Mouse (Mus musculus): ENCODE results near the gene D630036H23Rik. TPM values are rescaled to one million over a fixed set of nuclear protein-coding genes. Genes with fewer than 3 reads are reported as not detected.

The D630036H23Rik gene
- polyA plus RNA-seq, 1 experiment from 2014 or later: 0.95 TPM

Other genes with a start within 250 kb of the D630036H23Rik start
- 36.6 and 37.0 TPM in 2 replicates for gene Ankmy2, start 225.1 kb downstream of the D630036H23Rik start, polyA plus RNA-seq (2015; fragmentation: Nextera tagmentation; extraction: Ambion mirVana)
- 153 and 180 TPM in 2 replicates for gene Bzw2, start 224.1 kb downstream of the D630036H23Rik start, polyA plus RNA-seq (2015; fragmentation: Nextera tagmentation; extraction: Ambion mirVana)
- not detected in 2 replicates for gene Lrrc72, start 128.8 kb downstream of the D630036H23Rik start, polyA plus RNA-seq (2015; fragmentation: Nextera tagmentation; extraction: Ambion mirVana)
- gene Sostdc1, start 68.0 kb downstream of the D630036H23Rik start, polyA plus RNA-seq (2015; fragmentation: Nextera tagmentation; extraction: Ambion mirVana): 4.6 and 6.0 TPM in 2 replicates
- 8.3 and 9.0 TPM in 2 replicates for gene Ispd, start 731 bp downstream of the D630036H23Rik start, polyA plus RNA-seq (2015; fragmentation: Nextera tagmentation; extraction: Ambion mirVana)

Data from intestine, embryonic 16.5 days (tissue).